Mouse (Mus musculus) hindbrain, embryonic 11.5 days (tissue): ENCODE data around the gene Obox5. TPM values are rescaled to one million over a fixed set of nuclear protein-coding genes. Genes with fewer than 3 reads are reported as not detected.
"Not testable (repeated sequence)": the region's sequence is repeated elsewhere in the genome, so short reads cannot be mapped to it uniquely, and the experiment has no call there.

Experiments
- ATAC-seq: fragments of 200-750 bp; cut with Nextera tagmentation; 2 replicates; pipeline ENCODE4 v1.8.0; 2017; ENCODE audit warnings: mild to moderate bottlenecking, moderate TSS enrichment, moderate library complexity; ENCODE audit not compliant: low FRiP score
- DNase-seq: peaks from one replicate; pipeline ENCODE4 v3.0.0-alpha.2; 2015; ENCODE audit warnings: low spot score
- H3K27ac ChIP-seq: fragments of 300-500 bp; sonication (generic); 2 replicates; pipeline ENCODE4 v1.5.1; 2014; ENCODE audit warnings: mild to moderate bottlenecking, low read depth, low read length
- H3K27me3 ChIP-seq: fragments of 300-500 bp; sonication (generic); 2 replicates; pipeline ENCODE4 v1.6.1; 2014; ENCODE audit warnings: mild to moderate bottlenecking, low read length, moderate library complexity, mixed read lengths; ENCODE audit not compliant: control insufficient read depth, insufficient read depth
- H3K36me3 ChIP-seq: fragments of 300-500 bp; sonication (generic); 2 replicates; pipeline ENCODE4 v1.6.1; 2014; ENCODE audit warnings: mild to moderate bottlenecking, low read length, moderate library complexity, mixed read lengths; ENCODE audit not compliant: control insufficient read depth, insufficient read depth
- H3K4me1 ChIP-seq: fragments of 300-500 bp; sonication (generic); replicated peaks from 2 replicates; pipeline ENCODE4 v1.6.1; 2014; ENCODE audit warnings: low read length, mixed read lengths; ENCODE audit not compliant: control insufficient read depth, insufficient read depth
- H3K4me2 ChIP-seq: fragments of 300-500 bp; sonication (generic); replicated peaks from 2 replicates; pipeline ENCODE4 v1.6.1; 2014; ENCODE audit warnings: mild to moderate bottlenecking, low read depth, low read length
- H3K4me3 ChIP-seq: fragments of 300-500 bp; sonication (generic); 2 replicates; pipeline ENCODE4 v1.5.1; 2014; ENCODE audit warnings: low read depth, low read length
- H3K9ac ChIP-seq: fragments of 300-500 bp; sonication (generic); 2 replicates; pipeline ENCODE4 v1.6.1; 2014; ENCODE audit warnings: low read depth, low read length
- H3K9me3 ChIP-seq: fragments of 300-500 bp; sonication (generic); 2 replicates; pipeline ENCODE4 v1.6.1; 2016; ENCODE audit warnings: low read length; ENCODE audit not compliant: control insufficient read depth
- WGBS: fragments of 180-500 bp; shearing (Covaris S2); extraction: QIAGEN DNeasy Blood & Tissue Kit; methylation state at CpG from one replicate; pipeline ENCODE4 v1.1.7; 2014; 5-methylcytosine and 5-hydroxymethylcytosine counted together
- polyA plus RNA-seq: library from polyadenylated mRNA; unstranded; fragments of >200 nt; fragmentation: Nextera tagmentation; extraction: Ambion mirVana; gene quantifications from 2 replicates; pipeline ENCODE4 v1.2.1, GENCODE M21; 2014

Obox5 gene
- not detected in 2 replicates for polyA plus RNA-seq

- not testable (repeated sequence) for H3K4me2 ChIP-seq, ATAC-seq, DNase-seq, H3K9me3 ChIP-seq, H3K27ac ChIP-seq, H3K9ac ChIP-seq, H3K4me3 ChIP-seq, H3K4me1 ChIP-seq, H3K36me3 ChIP-seq, H3K27me3 ChIP-seq
- 78% methylated on average over 2 of the region's 2 CpGs for WGBS
Measured at GRCm38 (mm10) chr7:15749831-15750230, at the start of gene Obox5. Gene Obox5, plus strand, starts transcription at chr7:15750131.

GRCm38 (mm10) chr7:15749296-15749695 is 635 bp upstream of the Obox5 start:
- not testable (repeated sequence) for H3K4me3 ChIP-seq, ATAC-seq, H3K36me3 ChIP-seq, H3K27me3 ChIP-seq, H3K27ac ChIP-seq, H3K4me2 ChIP-seq, H3K9me3 ChIP-seq, H3K9ac ChIP-seq, H3K4me1 ChIP-seq, DNase-seq
- 69% methylated on average over 5 of the region's 5 CpGs for WGBS

Other genes starting within 250 kb of the Obox5 start
- not detected in 2 replicates for gene Obox3, start 110.2 kb upstream of the Obox5 start, polyA plus RNA-seq
- gene Obox6, start 89.5 kb downstream of the Obox5 start, polyA plus RNA-seq: not detected in 2 replicates
- gene Crx, start 129.8 kb downstream of the Obox5 start, polyA plus RNA-seq: not detected in 2 replicates
- not detected in 2 replicates for gene Crxos, start 132.5 kb downstream of the Obox5 start, polyA plus RNA-seq
- 988 and 1,001 TPM in 2 replicates for gene Selenow, start 172.3 kb downstream of the Obox5 start, polyA plus RNA-seq
- gene Nop53, start 195.9 kb downstream of the Obox5 start, polyA plus RNA-seq: 176 and 180 TPM in 2 replicates
- 6.4 and 10.9 TPM in 2 replicates for gene Ehd2, start 217.4 kb downstream of the Obox5 start, polyA plus RNA-seq